Mouse (Mus musculus): ENCODE results near the gene Olfr876. TPM values are rescaled to one million over a fixed set of nuclear protein-coding genes. Genes with fewer than 3 reads are reported as not detected.

Olfr876 gene
- total RNA-seq, 2 experiments from 2014 or later, result not detected

Other genes with a start within 250 kb of the Olfr876 start
- gene Siae, start 247.3 kb upstream of the Olfr876 start, total RNA-seq (2021), result 1 to 10 TPM; 3.3 to 4.6 TPM
- 1 to 10 TPM; 1.9 to 2.2 TPM for gene Spa17, start 189.3 kb upstream of the Olfr876 start, total RNA-seq (2021)
- gene Tbrg1, start 145.7 kb upstream of the Olfr876 start, total RNA-seq (2021), result 10 to 100 TPM; 38.5 to 42.1 TPM
- gene Panx3, start 133.8 kb upstream of the Olfr876 start, total RNA-seq (2021), result not detected
- gene Olfr160, start 86.8 kb upstream of the Olfr876 start, total RNA-seq (2021), result not detected
- not detected for gene Olfr874, start 57.9 kb upstream of the Olfr876 start, total RNA-seq (2021)
- gene Olfr875, start 31.2 kb upstream of the Olfr876 start, total RNA-seq (2021), result not detected
- not detected for gene Olfr877, start 51.2 kb downstream of the Olfr876 start, total RNA-seq (2021)
- not detected for gene Olfr145, start 93.7 kb downstream of the Olfr876 start, total RNA-seq (2021)
- gene Olfr878, start 114.8 kb downstream of the Olfr876 start, total RNA-seq (2021), result not detected
- not detected for gene Olfr881, start 188.8 kb downstream of the Olfr876 start, total RNA-seq (2021)
- gene Olfr883, start 222.8 kb downstream of the Olfr876 start, total RNA-seq (2021), result not detected
- gene Olfr884, start 243.5 kb downstream of the Olfr876 start, total RNA-seq (2021), result not detected

Measured in gastrocnemius, postnatal 14 days (tissue).